Mouse (Mus musculus) midbrain, embryonic 16.5 days (tissue): ENCODE data around the gene Tvp23a. TPM values are rescaled to one million over a fixed set of nuclear protein-coding genes. Genes with fewer than 3 reads are reported as not detected.

ENCODE experiments used
- ATAC-seq: fragments of 200-750 bp; cut with Nextera tagmentation; 2 replicates; pipeline ENCODE4 v1.8.0; 2017; ENCODE audit warnings: moderate TSS enrichment
- H3K27ac ChIP-seq: fragments of 300-500 bp; sonication (generic); 2 replicates; pipeline ENCODE4 v1.5.1; 2014; ENCODE audit warnings: mild to moderate bottlenecking, low read length, mixed read lengths
- H3K27me3 ChIP-seq: fragments of 300-500 bp; sonication (generic); 2 replicates; pipeline ENCODE4 v1.6.1; 2014; ENCODE audit warnings: low read depth, low read length, mixed read lengths; ENCODE audit not compliant: control insufficient read depth, insufficient read depth
- H3K36me3 ChIP-seq: fragments of 300-500 bp; sonication (generic); 2 replicates; pipeline ENCODE4 v1.6.1; 2014; ENCODE audit warnings: mild to moderate bottlenecking, low read length, moderate library complexity, mixed read lengths; ENCODE audit not compliant: control insufficient read depth, insufficient read depth
- H3K4me1 ChIP-seq: fragments of 300-500 bp; sonication (generic); 2 replicates; pipeline ENCODE4 v1.6.1; 2014; ENCODE audit warnings: mild to moderate bottlenecking, low read length, mixed read lengths; ENCODE audit not compliant: control insufficient read depth, insufficient read depth
- H3K4me2 ChIP-seq: fragments of 300-500 bp; sonication (generic); 2 replicates; pipeline ENCODE4 v1.6.1; 2014; ENCODE audit warnings: mild to moderate bottlenecking, low read length, mixed read lengths
- H3K4me3 ChIP-seq: fragments of 300-500 bp; sonication (generic); 2 replicates; pipeline ENCODE4 v1.5.1; 2014; ENCODE audit warnings: low read depth, mild to moderate bottlenecking, low read length, moderate library complexity, mixed read lengths
- H3K9ac ChIP-seq: fragments of 300-500 bp; sonication (generic); 2 replicates; pipeline ENCODE4 v1.6.1; 2014; ENCODE audit warnings: low read depth, low read length, mixed read lengths
- H3K9me3 ChIP-seq: fragments of 300-500 bp; sonication (generic); replicated peaks from 2 replicates; pipeline ENCODE4 v1.6.1; 2014; ENCODE audit warnings: mild to moderate bottlenecking, low read length, mixed read lengths; ENCODE audit not compliant: control insufficient read depth, poor library complexity, severe bottlenecking
- WGBS: fragments of 180-500 bp; shearing (Covaris S2); extraction: QIAGEN DNeasy Blood & Tissue Kit; methylation state at CpG from one replicate; pipeline ENCODE4 v1.1.7; 2014; 5-methylcytosine and 5-hydroxymethylcytosine counted together
- polyA plus RNA-seq: library from polyadenylated mRNA; unstranded; fragments of >200 nt; fragmentation: Nextera tagmentation; extraction: Ambion mirVana; gene quantifications from 2 replicates; pipeline ENCODE4 v1.2.1, GENCODE M21; 2015

Gene Tvp23a
- polyA plus RNA-seq, 1 experiment from 2014 or later, result 54.2 TPM

DNA sequence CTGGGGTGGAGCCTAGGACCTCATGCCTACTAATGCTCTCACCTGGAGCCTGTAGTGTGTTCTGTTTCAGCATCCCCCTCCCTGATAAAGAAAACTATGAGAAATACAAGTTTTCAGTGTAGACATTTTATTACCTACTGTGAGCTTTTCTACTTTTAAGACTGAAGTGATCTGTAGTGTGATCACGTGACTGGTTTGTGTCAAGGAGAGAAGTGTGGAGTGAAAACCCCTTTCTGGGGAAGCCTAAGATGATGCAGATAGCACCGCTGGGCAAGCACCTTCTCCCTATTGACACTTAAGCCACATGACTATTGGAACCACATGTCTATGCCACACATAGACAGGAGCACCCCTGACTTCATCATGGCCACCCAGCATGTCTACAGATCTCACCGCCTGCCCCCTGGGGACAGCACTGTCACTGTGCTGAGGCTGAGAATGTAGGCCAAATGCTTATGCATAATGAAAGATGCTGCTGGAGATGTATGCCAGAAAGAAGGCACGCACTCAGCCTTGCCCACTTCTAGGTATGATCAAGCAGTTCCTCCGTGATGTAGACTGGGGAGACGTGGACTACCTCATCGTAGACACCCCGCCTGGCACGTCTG is 26.6 kb downstream of the Tvp23a start:
- H3K4me1 ChIP-seq, result no peaks in the 10 kb centered on the region
- no peak for ATAC-seq
- WGBS, result 93% methylated on average over 9 of the region's 9 CpGs
- no peak overlapping the region for H3K27ac ChIP-seq
- H3K36me3 ChIP-seq, result peaks cover 40% of the 10 kb centered on the region
- H3K4me2 ChIP-seq, result no peak overlapping the region
- no peak overlapping the region for H3K9ac ChIP-seq
- H3K27me3 ChIP-seq, result no peaks in the 10 kb centered on the region
- peaks cover 2% of the 10 kb centered on the region; the same call in 1 of the 2 replicates for H3K9me3 ChIP-seq
- no peak overlapping the region for H3K4me3 ChIP-seq

DNA sequence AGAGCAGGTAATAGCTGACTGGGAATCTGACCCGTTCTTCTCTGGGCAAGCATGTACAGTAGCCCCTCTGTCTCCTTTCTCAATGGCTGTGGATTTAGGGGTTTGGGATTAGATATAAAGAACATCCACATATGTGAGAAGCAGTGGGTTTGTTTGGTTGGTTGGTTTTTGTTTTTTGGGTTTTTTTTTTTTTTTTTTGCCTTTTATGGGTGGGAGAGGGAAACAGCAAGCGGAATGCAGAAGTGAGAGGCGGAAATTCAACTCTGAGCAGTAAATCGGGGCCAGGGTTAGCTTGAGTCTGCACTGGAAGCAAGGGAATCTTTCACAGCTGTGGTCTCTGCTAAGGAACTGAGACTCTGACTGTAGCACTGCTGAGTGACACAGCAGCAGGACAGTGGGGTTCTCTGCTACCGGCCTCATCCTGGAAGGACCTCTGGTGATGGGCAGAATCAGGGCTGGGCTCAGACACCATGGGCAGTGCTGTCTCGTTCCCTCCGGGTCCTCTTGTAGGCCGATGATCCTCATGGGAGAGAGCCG is 29.4 kb downstream of the Tvp23a start:
- peaks cover 3% of the 10 kb centered on the region; the same call in 1 of the 2 replicates for H3K4me1 ChIP-seq
- ATAC-seq, result no peak
- 96% methylated on average over 9 of the region's 9 CpGs for WGBS
- no peak overlapping the region for H3K4me2 ChIP-seq
- no peak overlapping the region for H3K27ac ChIP-seq
- no peaks in the 10 kb centered on the region for H3K27me3 ChIP-seq
- no peak overlapping the region for H3K4me3 ChIP-seq
- peaks cover 24% of the 10 kb centered on the region for H3K36me3 ChIP-seq
- no peak overlapping the region for H3K9ac ChIP-seq
- peaks cover 2% of the 10 kb centered on the region; the same call in 1 of the 2 replicates for H3K9me3 ChIP-seq

DNA sequence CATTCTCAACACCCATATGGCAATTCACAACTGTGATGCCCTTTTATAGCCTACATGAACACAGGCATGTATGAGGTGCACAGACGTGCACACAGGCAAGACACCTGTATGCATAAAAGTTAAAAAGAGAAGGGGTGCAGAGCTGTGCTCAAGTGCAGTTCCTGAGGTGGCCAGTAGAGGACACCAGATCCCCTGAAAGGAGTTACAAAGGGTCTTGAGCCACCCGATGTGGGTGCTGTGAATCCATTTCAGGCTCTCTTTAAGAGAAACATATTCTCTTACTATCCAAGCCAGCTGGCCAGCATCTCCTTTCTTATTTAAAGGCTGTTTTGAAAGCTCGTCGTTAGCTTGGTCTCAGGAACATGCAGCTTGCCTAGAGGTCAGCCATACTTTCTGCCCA is 30.3 kb downstream of the Tvp23a start:
- H3K4me2 ChIP-seq, result no peak overlapping the region
- peaks cover 15% of the 10 kb centered on the region for H3K36me3 ChIP-seq
- H3K4me1 ChIP-seq, result peaks cover 9% of the 10 kb centered on the region
- H3K27me3 ChIP-seq, result no peaks in the 10 kb centered on the region
- no peak for ATAC-seq
- H3K27ac ChIP-seq, result no peak overlapping the region
- peaks cover 2% of the 10 kb centered on the region; the same call in 1 of the 2 replicates for H3K9me3 ChIP-seq
- WGBS, result 98% methylated on average over 4 of the region's 4 CpGs
- H3K4me3 ChIP-seq, result no peak overlapping the region
- H3K9ac ChIP-seq, result no peak overlapping the region

DNA sequence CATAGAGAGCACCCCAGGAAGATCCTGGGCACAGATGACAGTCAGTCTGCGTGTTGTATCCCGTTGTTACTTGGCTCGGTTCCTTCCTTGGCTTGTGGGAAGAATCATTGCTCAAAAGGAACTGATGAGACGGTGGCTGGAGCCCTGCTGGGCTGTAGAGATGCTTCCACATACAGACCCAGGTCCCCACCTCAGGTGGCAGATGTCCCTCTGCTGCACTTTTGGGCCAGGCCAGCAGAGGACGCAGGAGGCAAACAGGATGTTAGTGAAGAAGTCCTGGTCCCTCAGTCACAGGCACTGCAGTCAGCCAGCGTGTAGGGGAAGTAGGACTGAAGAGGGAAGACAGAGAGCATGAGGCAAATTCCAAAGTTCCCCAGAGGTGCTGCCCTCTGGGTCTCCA is 31.2 kb downstream of the Tvp23a start:
- 76% methylated on average over 6 of the region's 6 CpGs for WGBS
- no peaks in the 10 kb centered on the region for H3K27me3 ChIP-seq
- H3K36me3 ChIP-seq, result peaks cover 10% of the 10 kb centered on the region
- no peak overlapping the region for H3K9ac ChIP-seq
- H3K4me3 ChIP-seq, result no peak overlapping the region
- ATAC-seq, result no peak
- H3K4me2 ChIP-seq, result no peak overlapping the region
- peaks cover 2% of the 10 kb centered on the region; the same call in 1 of the 2 replicates for H3K9me3 ChIP-seq
- peaks cover 13% of the 10 kb centered on the region for H3K4me1 ChIP-seq
- no peak overlapping the region for H3K27ac ChIP-seq

DNA sequence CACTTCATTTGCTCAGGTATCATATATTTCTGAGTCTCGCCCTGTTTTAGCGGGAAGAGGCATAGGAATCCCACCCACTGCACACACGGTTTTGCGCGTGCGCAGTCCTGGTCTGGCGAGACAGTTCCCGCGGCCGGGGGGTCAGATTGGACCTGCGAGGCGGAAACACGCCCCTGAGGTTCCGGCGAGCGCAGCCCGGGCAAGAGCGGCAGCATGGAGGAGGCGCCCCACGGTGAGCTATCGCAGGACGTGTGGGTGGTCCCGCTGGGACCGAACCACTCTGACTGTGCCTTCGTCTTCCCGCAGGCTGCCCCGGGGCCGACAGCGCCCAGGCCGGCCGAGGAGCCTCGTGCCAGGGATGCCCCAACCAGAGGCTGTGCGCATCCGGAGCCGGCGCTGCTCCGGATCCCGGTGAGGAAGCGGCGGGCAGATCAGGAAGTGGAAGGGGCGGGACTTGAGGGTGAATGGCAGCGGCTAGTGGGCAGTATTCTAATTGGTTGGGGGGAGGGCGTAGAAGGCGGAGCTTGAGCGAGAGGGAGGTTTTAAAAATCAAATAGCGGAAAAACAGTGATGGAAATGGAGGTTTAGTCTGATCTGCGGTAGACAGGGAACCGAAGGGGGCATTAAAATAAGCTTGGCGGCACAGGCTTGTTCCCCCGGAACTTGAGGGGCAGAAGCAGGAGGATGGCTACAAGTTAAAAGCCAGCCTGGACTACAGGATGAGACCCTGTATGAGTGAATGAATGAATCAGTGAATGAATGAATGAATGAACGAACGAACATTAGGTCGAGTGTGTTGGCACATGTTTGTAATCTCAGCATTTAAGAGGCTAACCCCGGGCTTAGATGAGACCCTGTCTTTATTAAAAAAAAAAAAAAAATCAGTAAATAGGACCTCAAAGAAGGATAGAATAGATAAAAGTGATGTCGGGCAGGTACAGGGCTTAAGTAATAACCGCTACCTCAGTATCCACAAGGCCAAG is 35.1 kb downstream of the Tvp23a start, which contains the start of gene Nubp1:
Gene Nubp1, plus strand, starts transcription at position 185 of the 983 bp plus-strand sequence.
- 3% methylated on average over 56 of the region's 56 CpGs for WGBS
- peak; percentile 98 for ATAC-seq

DNA sequence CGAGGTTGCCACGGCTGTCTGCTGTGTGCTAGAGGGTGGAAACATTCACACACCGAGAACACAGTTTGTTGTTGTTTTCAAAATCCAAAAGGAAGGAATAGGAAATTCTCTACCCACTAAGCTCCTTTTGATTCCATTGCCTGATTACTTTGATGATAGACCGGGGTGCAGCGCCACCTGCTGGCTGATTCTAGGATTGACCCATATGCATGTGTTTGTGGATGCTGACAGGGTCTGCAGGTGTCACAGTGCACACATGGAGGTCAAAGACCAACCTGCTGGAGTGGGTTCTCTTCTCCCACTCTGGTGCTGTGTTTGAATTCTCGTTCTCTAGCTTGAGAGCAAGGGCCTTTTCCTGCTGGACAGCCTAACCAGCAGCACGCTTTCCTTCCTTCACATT is 48.0 kb downstream of the Tvp23a start:
- Histone ChIP-seq H3K27ac (no peak overlapping the region), H3K4me3 (no peak overlapping the region), H3K9ac (no peak overlapping the region), H3K4me1 (no peaks in the 10 kb centered on the region), H3K9me3 (no peaks in the 10 kb centered on the region), H3K4me2 (no peak overlapping the region), H3K27me3 (peaks cover 5% of the 10 kb centered on the region; the same call in 1 of the 2 replicates), H3K36me3 (no peaks in the 10 kb centered on the region)
- 28% methylated on average over 7 of the region's 7 CpGs for WGBS
- no peak for ATAC-seq

More for the DNA sequence above, 35.1 kb downstream of the Tvp23a start, which contains the start of gene Nubp1:
- Histone ChIP-seq H3K27ac (peak within 1 kb of the TSS; percentile 95), H3K9me3 (peaks cover 4% of the 10 kb centered on the region; the same call in 1 of the 2 replicates), H3K9ac (peak within 1 kb of the TSS; percentile 74), H3K4me2 (peak within 1 kb of the TSS; percentile 77), H3K4me3 (peak within 1 kb of the TSS; percentile 60), H3K27me3 (no peaks in the 10 kb centered on the region), H3K36me3 (peaks cover 7% of the 10 kb centered on the region; the same call in 1 of the 2 replicates), H3K4me1 (peaks cover 13% of the 10 kb centered on the region)

DNA sequence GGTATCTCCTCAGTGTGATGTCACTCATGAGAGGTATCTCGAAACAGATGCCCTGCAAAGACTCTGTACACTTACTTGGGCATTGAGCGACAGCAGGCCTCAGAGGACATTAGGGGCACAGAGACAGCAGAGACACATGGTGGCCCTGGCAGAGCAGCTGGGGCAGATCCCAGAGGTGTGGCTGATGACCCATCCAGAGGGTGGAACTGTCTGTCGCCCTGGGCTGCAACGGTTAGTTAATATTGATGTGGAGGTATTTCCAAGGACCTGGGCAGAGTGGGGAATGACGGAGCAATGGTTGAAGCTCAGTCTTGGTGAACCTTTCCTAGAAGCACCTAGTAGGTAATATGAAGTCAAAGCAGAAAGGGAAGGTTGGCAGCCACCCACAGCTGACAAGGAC is 48.4 kb downstream of the Tvp23a start:
- WGBS, result 76% methylated on average over 5 of the region's 5 CpGs
- Histone ChIP-seq H3K9ac (no peak overlapping the region), H3K27ac (no peak overlapping the region), H3K27me3 (peaks cover 5% of the 10 kb centered on the region; the same call in 1 of the 2 replicates), H3K4me2 (no peak overlapping the region), H3K4me1 (no peaks in the 10 kb centered on the region), H3K36me3 (no peaks in the 10 kb centered on the region), H3K4me3 (no peak overlapping the region), H3K9me3 (no peaks in the 10 kb centered on the region)
- ATAC-seq, result no peak

DNA sequence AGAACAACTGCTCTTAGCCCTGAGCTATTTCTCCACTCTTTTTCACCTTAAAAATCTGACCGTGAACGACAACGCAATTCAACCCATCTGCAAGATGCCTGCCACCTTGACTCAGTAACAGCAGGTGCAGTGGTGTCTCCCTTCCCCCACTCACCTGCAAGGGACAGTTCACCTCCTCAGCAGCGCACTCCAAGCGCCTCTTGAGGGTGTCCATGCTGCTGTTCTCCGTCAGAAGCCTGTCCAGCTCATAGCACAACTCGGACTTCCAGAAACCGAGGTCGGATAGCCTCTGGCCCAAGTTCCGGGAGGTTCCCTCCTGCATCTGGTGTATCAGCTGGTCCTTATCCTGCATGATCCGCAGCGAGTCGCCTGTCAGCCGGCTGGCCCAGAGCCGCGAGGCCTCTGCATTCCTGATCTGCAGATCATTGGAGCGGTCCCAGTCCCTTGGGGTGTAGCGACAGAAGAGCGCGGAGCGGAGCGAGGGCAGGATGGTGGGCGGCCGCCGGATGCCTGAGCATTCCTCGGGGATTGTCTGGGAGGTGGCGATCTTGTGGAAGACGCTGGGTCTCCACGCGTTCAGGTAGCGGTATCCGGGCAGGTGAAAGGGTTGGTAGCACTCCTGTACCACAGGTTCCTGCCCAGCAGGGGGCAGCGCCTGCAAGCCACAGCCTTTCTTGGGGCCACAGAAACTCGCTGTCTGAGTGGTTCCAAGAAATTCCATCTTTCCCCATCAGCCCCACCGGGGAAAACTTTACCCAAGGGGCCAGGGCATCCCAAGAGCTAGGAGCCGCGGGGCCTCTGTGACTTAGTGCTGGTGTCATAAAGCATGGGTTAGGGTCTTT is 52.2 kb downstream of the Tvp23a start, which contains the start of gene Tekt5:
Gene Tekt5, minus strand, starts transcription at position 792 of the 842 bp plus-strand sequence.
- Histone ChIP-seq H3K27ac (peak within 1 kb of the TSS; percentile 31; the same call in 1 of the 2 replicates), H3K4me3 (peak within 1 kb of the TSS; percentile 46), H3K36me3 (no peaks in the 10 kb centered on the region), H3K9me3 (no peaks in the 10 kb centered on the region), H3K27me3 (peaks cover 5% of the 10 kb centered on the region; the same call in 1 of the 2 replicates), H3K9ac (peak within 1 kb of the TSS; percentile 66), H3K4me1 (no peaks in the 10 kb centered on the region), H3K4me2 (peak within 1 kb of the TSS; percentile 74)
- ATAC-seq, result peak; percentile 77
- WGBS, result 8% methylated on average over 37 of the region's 37 CpGs
